Mouse (Mus musculus) kidney, postnatal 14 days (tissue): ENCODE measurements around the gene Sipa1l3.

Source experiments
- DNase-seq: peaks from one replicate; pipeline ENCODE4 v3.0.0; 2022; ENCODE audit warnings: mixed read lengths

The Sipa1l3 gene

DNA sequence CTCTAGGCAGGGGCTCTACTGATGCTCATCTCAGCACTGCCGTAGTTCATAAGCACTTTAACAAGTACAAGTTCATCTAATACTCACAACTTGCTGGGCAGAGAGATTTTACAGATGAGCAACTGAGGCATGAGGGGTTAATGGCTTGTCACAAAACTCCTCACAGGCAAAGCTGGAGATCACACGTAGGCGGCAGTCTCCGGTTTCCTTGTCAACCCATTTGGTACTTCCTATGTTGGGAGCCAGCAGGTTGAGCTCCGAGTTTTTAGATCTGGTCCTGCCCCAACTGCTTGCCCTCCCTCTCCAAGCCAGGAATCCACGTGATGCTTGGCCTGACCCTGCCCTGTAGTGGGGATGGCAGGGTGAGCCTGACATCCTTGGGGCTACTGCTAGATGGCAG, 191.4 kb downstream of the Sipa1l3 start:
- no peak for DNase-seq

DNA sequence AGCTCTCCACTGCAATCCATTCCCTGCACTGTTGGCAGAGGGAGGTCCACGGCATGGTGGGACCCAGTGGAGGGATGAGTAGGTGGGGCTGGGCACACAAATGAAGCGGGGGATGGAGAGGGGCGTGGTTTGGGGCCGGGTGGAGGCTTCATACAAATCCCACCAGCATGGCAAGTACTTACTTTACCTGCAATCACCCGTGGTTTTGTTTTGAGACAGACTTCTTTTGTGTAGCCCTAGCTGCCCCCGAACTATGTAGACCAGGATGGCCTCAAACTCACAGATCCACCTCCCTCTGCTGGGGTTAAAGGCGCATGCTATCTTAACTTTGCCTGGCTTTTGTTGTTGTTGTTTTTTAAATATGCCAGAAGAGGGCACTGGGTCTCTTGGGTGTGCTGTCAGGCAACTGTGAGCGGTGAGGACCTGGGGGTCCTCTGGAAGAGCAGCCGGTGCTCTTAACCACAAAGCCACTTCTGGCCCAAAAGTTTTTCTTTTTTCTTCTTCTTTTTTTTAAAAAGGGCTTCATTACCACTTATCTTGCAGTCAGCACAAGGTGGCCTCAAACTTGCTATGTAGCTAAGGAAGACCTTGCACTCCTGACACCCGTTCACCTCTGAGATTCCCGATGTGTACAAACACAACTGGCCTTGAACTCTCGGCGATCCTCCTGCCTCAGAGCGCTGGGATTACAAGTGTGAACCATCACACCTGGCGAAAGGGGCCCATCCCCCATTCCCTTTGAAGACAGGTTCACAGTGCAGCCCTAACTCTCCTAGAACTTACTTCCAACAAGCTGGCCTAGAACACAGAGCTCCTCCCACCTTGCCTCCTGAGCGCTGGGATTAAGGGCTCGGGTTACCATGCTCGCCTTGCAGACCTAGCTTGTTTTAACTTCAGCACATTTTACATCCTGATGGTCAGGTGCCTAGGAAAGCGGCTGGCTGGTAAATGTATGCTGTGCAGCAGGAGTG, 198.8 kb downstream of the Sipa1l3 start:
- no peak for DNase-seq

DNA sequence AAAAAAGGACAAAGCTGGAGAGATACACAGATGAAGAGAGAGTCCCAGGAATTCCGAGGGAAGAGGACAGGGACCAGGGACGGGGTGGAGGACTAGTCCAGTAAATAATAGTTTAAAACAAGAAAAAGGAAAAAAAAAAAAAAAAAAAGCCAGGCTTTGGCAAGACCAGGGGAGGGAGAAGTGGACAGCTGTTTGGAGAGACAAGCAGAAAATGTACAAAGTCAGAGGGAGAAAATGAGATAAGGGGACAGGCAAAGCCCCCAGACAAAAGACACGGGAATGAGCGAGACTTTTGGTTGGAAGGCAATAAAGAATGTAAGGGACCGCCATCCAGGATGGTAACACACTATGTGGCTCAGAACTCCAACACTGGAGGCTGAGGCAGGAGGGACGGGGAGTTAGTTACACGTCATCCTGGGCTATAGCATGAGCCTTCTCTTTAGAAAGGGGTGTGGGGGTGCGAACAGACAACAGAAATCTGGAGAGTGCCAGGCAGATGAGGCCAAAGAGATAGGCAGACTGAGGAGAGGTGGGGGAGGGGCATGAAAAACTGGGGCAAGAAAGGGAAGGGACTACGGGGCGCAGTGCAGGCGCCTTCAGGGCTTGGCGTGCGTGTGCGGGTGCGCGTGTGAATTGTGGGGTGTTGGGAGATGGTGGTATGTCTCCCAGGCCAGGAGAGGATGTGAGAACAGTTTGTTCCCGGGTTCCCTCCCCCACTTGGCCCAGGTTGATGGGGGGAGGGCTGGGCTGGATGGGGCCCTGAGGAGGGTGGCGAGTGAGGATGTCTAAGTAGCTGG, 200.1 kb downstream of the Sipa1l3 start:
- no peak for DNase-seq

DNA sequence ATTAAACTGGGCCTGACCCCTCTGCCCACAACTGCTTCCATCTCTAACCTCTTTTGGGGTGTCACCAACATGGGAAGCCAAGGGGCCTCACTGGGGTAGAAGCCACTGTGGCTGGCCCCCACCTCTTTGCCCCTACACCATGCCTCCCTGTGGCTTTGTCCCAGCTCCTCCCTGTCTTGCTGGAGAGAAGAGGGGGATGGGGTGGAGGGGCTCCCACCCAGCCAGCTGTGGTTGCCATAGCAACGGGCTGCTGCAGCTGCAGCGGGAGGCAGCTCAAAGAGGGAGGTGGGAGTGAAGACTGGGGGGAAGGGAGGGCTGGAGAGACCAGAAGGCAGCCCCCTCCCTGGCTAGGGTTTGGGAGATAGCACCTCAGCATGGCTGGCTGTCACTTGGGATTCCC, 200.9 kb downstream of the Sipa1l3 start:
- no peak for DNase-seq

DNA sequence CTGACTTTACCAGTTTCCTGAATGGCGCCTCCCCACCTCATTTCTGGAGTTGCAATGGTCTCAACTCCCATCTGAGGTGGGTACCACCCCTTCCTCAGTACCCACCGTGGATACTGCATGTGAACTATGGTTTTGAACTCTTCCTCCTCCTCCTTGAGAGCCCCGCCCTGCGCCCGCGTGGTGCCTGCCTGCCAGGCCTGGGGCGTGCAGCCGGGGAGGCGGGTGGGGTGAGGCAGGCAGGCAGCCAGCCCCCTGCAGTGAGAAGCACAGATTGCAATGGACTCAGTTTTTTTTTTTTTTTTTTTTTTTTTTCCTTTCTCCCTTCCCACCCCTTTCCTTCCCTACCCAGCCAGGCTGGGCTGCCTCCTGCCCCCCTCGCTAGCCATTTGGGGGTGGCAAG, 201.5 kb downstream of the Sipa1l3 start:
- no peak for DNase-seq

DNA sequence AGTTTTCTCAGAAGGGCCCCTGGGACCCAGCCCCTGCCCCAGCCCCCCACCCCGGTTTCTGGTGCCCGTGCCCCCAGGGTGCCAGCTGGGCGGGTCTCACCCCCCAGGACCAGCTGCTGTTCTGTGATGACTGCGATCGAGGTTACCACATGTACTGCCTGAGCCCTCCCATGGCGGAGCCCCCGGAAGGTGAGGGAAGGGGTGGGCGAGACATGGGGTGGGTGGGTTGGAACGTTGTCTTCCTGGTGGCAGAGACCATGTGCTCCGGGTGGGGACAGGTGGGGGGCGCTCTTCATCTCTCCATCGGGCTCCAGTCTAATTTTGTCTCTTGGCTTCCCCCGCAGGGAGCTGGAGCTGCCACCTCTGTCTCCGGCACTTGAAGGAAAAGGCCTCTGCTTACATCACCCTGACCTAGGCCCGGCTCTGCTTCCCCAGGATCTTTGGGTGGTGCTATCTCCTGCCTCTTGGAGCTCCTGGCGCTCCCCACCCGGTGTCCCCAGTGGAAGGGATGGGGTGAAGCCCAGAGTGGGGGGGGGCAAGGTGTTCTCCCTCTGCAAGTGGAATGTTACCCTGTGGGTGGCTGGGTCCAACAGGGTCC, 202.2 kb downstream of the Sipa1l3 start:
- DNase-seq: no peak

DNA sequence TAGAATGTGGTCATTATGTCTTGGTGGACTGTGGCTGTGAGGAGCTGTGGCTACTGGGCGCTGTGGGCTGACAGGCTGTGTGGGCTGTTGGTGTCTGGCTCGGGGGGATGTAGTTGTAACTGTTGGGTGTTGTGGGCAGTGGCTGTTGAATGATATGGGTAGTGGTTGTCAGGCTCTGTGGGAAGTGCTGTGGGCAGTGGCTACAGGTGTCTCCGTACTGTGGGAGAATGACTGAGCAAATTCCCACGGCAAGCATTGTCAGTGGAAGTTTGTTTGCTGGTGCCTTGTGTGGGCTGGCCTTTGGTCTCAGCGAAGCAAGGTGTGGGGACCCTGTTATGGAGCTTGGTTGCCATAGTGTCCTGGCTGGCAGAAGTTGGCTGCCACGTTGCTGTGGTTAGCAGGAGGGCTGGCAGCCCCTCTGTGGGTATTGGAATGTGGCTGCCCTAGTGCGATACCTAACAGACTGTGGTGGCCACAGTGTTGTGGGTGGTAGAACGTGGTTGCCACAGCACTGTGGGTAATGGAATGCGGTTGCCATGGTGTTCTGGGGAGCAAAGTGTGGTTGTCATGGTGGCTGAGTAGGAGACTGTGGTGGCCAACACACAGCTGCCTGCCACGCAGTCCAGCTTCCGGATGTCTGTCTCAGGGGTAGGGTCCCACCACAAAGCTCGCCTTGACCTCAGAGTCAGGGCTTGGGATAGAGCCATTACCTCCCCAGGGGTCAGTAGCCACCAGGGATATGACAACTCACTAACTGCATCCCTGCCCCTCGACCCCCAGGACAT, 203.4 kb downstream of the Sipa1l3 start:
- no peak for DNase-seq

DNA sequence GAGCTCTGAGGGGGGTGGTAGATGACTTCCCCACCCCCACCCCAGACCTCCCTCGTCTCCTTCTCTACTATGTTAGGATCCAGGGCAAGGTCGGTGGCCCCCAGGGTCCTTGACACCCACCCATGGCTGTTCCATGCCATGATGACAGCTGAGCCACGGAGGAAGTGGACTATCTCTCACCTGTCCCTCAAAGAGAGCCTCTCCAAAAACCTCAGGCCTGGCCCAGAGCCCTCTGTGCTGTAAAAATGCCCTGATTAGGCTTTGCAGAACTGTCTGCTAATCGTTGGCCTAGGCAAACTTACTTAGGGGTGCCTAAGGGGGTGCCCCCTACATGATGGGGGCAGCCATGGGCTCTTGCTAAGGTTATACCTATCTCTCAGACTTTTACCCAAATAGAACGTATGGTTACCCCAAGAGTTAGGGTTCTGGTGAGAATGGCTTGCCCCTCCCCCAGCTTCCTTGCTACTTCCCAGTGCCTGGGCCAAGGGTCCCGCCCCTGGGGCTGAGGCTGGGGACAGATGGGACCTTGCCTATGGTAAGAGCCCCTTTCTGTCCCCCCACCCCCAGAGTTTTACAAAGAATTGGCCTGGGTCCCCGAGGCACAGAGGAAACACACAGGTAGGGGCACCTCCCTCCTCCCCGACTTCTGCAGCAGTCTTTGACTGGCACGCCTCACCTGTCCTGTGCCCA, 204.7 kb downstream of the Sipa1l3 start:
- no peak for DNase-seq

DNA sequence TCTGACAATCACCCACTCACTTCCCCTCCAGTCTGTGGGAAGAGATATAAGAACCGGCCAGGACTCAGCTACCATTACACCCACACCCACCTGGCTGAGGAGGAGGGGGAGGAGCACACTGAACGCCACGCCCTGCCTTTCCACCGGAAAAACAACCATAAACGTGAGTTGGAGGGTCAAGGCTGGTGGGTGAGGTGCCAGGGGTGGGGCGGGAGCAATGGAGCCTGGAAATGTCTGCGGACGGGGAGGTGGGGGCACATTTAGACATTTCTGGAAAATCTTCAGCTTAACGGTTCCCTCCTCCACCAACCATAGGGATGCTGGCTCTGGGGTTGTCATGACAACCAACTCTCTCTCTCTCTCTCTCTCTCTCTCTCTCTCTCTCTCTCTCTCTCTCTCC, 205.4 kb downstream of the Sipa1l3 start:
- DNase-seq: no peak

DNA sequence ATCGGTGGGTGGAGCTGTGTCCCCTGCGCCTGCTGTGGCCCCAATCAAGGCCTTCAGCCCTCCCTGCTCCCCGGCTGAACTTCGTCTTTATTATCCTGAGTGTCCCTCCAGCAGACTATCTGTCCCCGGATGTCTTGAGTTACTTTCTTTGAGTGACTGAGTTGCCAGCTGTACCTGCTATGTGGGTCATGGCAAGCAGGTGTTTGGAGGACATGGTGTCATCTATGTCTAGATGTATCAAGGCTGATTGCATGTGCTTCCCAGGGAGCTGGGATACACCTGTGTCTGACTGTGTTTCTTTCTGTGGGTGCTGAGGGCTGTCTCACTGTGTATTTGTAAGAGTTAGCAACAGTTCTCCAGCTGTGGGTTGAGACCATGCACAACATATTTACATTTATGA, 208.7 kb downstream of the Sipa1l3 start:
- no peak for DNase-seq

DNA sequence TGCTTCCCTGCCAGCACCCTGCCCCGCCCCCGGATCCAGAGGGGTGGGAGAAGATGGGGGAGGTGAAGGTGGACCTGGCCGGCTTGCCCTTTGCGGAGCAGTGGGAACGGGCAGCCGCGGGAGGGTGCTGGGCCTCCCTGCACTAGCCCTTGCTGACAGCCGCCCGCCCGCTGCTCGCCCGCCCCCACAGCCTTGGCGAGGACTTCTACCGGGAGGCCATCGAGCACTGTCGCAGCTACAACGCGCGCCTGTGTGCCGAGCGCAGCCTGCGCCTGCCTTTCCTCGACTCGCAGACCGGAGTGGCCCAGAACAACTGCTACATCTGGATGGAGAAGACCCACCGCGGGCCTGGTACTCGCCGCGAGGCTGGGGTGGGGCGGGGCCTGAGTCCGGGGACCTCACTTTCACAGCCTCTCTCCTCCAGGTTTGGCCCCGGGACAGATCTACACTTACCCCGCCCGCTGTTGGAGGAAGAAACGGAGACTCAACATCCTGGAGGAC, 209.2 kb downstream of the Sipa1l3 start:
- peak; percentile 41 for DNase-seq

DNA sequence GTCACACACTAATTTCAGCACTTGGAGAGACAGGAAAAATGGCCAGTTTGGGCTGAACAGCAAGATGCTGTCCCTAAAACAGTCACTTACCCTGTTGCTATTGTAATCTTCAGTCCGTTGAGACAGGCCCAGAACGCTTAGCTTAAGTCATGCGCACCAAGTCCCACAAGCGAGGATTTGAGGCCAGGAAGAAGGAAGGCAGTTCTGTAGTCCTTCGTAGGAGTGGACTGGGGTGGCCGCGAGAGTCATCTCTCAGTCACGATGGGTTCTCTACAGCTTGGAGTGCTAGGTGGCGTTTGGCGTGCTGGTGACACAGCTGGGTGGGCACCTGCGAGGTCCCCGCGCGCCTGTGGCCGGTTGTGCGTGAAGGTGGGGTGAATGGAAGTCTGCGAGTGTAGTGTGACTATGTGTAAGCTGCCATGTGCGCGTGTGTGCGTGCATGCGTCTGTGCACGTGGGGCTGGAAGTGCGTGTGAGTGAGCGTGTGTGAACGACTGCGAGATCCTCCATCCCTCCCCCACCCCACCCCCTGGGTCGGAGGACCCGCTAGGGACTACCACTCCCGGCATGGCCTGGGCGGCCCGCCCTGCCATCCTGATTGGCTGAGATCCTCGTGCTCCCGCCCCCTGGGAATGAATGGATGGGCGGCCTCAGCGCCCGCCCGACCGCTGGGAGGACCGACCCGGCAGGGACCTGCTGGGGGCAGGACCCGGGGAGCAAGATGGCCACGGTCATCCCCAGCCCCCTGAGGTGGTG, 210.9 kb downstream of the Sipa1l3 start:
- peak; percentile 93 for DNase-seq

DNA sequence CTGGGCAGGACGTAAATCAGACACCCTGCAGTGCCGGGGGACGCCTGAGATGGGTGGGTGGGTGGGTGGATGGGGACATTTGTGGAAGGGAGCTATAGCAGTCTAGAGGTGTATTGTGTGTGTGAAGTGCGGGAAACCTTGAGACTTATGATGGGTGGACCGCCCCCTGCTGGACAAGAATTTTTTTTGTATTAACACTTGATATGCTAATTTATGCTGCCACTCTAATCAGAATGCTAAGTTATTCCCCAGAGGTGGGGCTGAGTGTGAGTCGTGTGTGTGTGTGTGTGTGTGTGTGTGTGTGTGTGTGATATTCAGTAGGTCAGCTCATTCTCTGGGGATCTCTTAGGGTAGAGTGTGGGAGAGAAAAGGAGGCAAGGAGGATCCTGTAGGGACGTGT, 211.8 kb downstream of the Sipa1l3 start:
- peak; percentile 37 for DNase-seq

DNA sequence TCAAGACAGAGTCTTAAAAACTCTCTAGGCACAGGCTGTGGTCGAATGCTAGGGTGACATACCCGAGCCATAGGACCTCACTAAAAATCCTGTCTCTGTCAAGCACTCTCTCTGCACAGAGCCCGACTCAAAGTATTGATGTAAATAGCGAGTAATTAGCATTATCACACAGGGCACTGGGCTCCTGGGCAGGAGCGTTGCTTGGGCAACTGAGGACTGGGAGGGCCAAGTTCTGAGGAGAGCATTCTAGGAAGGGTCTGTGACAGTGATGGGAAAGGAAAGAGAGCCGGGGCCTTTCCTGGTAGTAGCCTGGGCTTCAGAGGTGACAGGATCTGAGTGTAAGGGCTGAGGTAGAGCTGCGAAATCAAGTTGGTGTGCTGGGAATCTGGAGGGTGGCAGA, 212.3 kb downstream of the Sipa1l3 start:
- no peak for DNase-seq

DNA sequence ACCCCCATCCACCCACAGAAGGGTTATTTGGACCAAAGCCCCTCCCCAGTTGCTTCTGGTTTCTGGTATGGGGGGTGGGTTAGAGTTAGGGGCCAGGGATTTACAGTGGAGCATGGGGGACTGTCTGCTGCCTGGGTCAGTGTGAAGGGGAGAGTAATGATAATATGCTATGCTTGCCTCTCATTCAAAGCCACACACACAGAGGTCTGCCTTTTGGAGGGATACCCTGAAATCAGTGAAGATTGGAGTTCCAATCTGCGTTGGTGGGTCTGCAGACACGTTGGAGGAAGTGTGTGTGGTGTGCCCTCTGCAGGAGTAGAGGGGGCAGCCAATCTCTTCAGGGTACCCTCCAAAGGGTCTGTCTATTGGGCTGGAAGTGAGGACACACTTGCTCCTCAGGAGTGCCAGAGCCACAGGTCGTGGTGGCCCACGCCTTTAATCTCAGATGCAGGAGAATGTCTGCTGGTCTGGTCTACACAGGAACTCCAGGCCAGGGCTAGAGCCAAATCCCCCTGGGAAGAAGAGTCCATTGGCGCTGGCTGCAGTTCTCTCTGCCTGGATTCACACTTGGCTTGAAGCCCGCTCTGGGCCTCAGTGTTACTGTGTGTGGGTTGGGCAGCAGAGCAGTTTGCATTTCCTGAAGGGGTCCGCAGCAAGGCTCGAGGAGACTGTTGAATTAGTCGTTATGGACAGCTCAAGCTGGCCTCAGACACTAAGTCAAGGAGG, 213.0 kb downstream of the Sipa1l3 start:
- DNase-seq: no peak

DNA sequence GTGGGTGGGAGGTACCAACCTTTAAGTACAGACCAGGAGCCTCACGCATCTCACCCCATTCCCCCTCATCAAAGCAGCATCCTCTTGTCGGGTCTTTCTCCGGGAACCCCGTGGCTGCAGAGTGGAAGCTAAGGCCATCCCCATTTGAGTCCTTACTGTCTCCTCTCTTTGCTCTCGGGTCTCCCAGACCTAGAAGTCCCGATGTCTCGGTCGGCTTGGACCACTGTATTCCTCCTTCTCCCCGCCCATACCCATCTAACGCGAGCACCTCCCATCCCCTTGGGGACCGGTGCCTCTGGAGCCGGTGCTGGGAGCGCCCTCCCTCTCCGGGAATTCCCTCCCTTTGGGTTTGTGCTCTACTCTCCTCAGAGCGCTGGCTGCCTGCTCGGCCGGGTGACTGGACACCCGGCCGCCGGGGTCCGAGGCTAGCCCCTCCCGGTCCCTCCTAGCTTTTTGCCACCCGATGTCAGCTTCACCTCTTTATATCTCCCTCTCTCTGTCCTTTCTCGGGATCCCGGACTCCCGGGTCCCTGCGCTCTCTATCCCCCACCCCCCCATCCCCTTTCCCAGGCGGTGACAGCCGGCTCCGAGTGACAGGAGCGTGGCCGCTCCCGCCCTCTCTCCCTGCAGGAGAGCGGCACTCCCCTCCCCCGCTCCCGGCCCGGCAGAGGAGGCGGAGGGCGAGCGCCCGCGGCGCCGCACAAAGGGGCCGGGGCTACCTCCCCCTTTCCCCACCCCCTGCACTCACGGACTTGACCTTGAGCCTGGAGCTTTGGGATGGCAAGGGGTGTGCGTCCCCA, 213.8 kb downstream of the Sipa1l3 start:
- DNase-seq: no peak

DNA sequence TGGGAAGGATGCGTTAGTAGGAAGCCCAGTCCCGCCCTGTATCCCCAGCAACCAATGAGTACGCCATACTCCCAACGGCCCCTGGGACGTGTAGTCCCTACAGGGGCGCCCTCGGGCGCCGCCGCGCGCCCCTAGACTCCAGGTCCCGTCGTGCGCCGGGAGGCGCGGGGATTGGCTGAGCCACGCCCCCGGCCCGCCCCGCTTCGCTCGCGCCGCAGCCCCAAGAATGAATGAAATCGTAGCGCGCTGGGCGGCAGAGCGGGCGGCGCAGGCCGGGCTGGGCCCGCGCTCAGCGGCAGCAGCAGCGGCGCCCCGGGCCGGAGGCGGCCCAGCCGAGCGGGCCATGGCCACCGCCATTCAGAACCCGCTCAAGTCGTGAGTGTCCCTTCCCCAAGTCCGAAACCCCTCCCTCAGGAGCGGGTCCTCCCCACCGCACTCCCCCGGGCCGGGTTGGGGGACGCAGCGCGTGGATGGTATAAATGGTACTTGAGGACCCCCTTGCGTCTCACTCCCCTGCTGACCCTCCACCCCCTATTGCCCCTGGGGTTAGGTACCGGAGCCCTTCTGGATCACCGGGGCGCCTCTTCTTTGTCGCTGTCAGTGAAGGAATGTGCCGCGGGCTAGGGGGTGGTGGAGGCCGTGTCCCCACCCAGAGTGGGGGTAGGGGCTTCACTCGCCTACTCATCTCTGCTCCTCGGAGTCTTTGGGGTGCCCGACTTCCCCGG, 214.5 kb downstream of the Sipa1l3 start, which contains the start of gene Dpf1:
TSS of gene Dpf1 (plus strand) at position 214 of the 725 bp plus-strand sequence.
- DNase-seq: peak; percentile 86

DNA sequence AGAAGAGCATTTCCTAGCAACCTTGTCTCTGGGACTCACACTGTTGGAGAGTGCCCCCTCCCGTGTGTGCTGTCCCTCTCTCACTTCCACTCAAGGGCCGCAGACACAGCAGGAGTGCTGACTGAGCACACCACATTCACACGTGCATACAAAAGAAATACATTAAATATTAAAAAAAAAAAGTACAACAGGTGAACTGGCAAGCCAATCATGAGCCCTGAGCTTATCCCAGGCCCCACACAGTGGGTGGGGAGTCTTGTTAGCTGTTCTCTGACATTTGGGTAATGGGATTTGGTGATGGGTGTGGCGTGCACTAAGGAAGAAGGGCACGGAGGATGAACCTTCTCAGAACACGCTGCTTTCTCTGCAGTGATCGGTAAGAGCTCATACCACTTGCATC, 215.8 kb downstream of the Sipa1l3 start:
- DNase-seq: no peak

DNA sequence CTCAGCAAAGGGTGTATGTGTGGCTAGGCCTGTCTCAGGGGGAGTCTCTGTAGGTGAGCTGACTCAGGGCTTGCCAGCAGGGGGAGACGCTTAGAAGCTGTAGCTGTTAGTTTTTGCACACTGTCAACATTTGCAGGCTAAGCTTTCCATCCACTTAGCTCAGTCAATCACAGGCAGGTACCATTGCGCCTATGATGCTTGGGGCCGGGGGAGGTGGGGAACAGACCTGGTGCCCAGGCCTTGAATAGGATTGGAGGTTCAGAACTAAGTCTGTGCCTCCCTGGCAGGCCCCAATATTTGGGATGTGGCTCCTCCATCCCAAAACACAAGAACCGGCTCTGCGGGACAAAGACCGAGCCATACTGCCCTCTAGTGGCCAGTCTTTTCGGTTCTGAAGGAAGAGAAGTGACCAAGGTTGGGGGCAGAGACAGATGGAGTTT, 217.3 kb downstream of the Sipa1l3 start:
- peak; percentile 78 for DNase-seq
